Mouse (Mus musculus) layer of hippocampus, adult 2 months (tissue): Measurements from ENCODE around the gene Fntb. TPM values are rescaled to one million over a fixed set of nuclear protein-coding genes. Genes with fewer than 3 reads are reported as not detected.
"Not testable (repeated sequence)": the region's sequence is repeated elsewhere in the genome, so short reads cannot be mapped to it uniquely, and the experiment has no call there.

Experiments
- DNase-seq, 2 experiments: peaks; one replicate each; pipeline ENCODE4 v3.0.0; 2022; ENCODE audit warnings: low spot score in 2 of 2
- H3K27ac ChIP-seq: fragments of 200-600 bp; 2 replicates; pipeline ENCODE4 v1.8.1; 2022
- H3K4me3 ChIP-seq: fragments of 200-600 bp; 2 replicates; pipeline ENCODE4 v1.8.1; 2022; ENCODE audit warnings: mild to moderate bottlenecking
- CTCF ChIP-seq: fragments of 200-600 bp; conservative IDR thresholded peaks from 2 replicates; pipeline ENCODE4 v1.8.1; 2022; ENCODE audit warnings: antibody characterized with exemption, mild to moderate bottlenecking, moderate library complexity
- total RNA-seq, 2 experiments: library from RNA; stranded (reverse); gene quantifications; 2 replicates each; pipeline ENCODE4 v1.2.3; 2021

Gene Fntb
- total RNA-seq, 2 experiments from 2014 or later = 24.8 to 26.2 TPM

DNA sequence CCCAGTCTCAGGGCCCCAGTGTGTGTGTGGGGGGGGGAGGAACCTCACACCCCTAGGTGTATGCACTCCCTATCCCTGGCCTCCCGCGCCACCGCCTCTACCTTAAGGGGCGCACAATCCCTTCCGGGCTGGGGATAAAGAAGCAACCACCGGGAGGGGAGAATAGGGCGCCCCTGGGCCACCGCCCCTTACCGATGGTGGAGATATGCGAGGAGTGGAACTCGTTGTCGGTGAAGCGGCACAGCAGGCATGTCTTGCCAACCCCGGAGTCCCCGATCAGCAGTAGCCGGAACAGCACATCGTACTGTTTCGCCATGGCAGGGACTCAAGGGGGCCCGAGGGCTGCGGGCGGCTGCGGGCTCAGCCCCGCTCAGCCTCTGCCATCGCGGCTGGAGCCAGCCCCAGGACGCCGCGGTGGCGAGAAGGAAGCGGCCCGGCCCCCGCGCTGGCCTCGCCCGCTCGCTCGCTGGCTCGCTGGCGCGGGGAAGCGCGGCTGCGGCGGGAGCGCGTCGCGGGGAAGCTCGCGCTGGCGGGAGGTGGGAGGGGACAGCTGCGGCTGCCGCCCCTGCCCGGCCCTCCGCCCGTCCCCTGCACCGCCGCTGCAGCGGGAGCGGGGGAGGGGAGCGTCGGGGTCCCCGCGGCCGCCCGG lies 56.7 kb downstream of the Fntb start:
- H3K27ac ChIP-seq = peak overlapping the region; percentile 91
- TF ChIP-seq CTCF = no peak
- H3K4me3 ChIP-seq = peak overlapping the region; percentile 79
- no peak for DNase-seq

DNA sequence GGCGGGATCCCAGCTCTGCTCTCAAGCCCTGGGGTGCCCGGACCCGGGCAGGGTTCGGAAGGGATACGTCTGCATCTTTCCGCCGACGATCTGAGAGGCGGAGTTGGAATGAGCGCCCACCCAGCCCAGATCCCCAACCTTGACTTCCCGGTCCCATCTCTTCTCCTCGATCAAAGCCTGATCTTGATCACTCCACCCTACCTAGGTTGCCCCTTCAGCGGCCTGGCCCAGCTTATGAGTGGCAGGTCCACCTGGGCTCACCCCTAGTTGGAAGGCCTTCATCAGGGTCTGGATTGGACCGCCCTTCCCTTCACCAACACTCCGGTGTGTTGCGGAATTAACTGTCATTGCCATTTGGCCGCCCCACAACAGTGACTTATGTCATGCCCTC lies 57.3 kb downstream of the Fntb start, which contains the start of gene Rab15:
Rab15 (minus strand) TSS at position 258 of the 391 bp plus-strand sequence.
- H3K4me3 ChIP-seq = peak within 1 kb of the TSS; percentile 79
- no peak for DNase-seq
- no peak for TF ChIP-seq CTCF

DNA sequence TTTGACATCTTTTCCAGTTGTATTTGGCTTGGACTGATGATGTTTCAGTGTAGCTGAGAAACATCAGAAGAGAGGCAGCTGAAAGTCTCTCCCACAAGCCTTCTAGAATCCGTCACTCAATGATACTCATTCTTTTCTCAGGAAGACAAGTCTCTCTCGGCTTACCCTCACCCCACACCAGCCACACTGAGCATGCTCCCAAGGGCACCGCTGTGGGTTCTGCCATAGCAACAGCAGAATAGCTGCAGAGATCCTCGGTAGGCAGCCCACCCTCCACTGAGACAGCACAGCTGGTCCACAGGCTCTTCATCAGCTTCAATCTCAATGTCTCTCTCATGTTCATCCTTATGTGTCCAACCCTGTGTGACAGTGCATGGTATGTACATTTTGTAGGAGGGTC lies 59.9 kb downstream of the Fntb start:
- Histone ChIP-seq H3K27ac (no peak overlapping the region), H3K4me3 (no peak overlapping the region)
- no peak for DNase-seq
- no peak for TF ChIP-seq CTCF

More for the DNA sequence above, 57.3 kb downstream of the Fntb start, which contains the start of gene Rab15:
- peak within 1 kb of the TSS; percentile 91 for H3K27ac ChIP-seq

DNA sequence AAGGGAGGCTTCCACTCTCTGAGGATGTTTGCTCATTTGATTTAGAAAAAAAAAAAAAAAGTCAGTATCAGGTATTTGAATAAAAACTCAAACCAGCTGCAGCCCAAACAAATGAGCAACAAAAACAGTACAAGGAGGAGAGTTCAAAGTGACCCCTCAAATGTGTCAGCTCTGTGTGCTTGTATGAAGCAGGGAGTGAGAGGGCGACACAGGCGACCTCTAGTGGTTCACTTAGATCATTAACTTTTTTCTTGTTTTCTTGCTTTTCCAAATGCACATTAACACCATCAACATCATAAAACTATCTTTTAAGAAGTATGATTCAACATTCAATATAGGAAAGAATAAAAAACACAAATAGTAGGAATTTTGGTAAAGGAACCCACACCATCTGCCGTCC lies 67.3 kb downstream of the Fntb start:
- no peak overlapping the region for H3K27ac ChIP-seq
- no peak for DNase-seq
- TF ChIP-seq CTCF = peak; percentile 94
- no peak overlapping the region for H3K4me3 ChIP-seq

GRCm38 (mm10) chr12:76837101-76837843 lies 71.9 kb downstream of the Fntb start:
- H3K27ac ChIP-seq = peak overlapping the region; percentile 93
- peak; percentile 85 for TF ChIP-seq CTCF
- peak overlapping the region; percentile 90 for H3K4me3 ChIP-seq
- peak; percentile 97 to 99 for DNase-seq

GRCm38 (mm10) chr12:76837844-76838650 lies 72.7 kb downstream of the Fntb start:
- H3K27ac ChIP-seq = peak overlapping the region; percentile 93
- no peak for DNase-seq
- TF ChIP-seq CTCF = no peak
- H3K4me3 ChIP-seq = peak overlapping the region; percentile 90

- H3K27ac ChIP-seq = no peak overlapping the region
- no peak for DNase-seq
- TF ChIP-seq CTCF = no peak
These were observed 73.9 kb downstream of the Fntb start for GRCm38 (mm10) chr12:76839298-76839697.

DNA sequence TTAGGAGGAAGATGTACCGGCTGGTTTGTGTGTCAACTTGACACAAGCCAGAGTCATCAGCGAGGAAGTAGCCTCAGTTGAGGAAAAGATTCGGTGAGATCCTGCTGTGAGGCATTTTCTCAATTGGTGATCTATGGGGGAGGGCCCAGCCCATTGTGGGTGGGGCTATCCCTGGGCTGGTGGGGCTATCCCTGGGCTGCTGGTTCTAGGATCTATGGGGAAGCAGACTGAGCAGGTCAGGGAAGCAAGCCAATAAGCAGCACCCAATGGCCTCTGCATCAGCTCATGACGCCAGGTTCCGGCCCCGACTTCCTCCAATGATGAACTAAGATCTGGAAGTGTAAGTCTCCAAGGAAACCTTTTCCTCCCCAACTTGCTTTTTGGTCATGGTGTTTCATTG lies 74.7 kb downstream of the Fntb start:
- no peak for TF ChIP-seq CTCF
- Histone ChIP-seq H3K4me3 (no peak overlapping the region), H3K27ac (no peak overlapping the region)
- DNase-seq = no peak

More at GRCm38 (mm10) chr12:76839298-76839697, 73.9 kb downstream of the Fntb start:
- H3K4me3 ChIP-seq = no peak overlapping the region

GRCm38 (mm10) chr12:76844346-76845061 lies 79.1 kb downstream of the Fntb start:
- DNase-seq = no peak
- TF ChIP-seq CTCF = no peak
- no peak overlapping the region for H3K4me3 ChIP-seq
- H3K27ac ChIP-seq = no peak overlapping the region

DNA sequence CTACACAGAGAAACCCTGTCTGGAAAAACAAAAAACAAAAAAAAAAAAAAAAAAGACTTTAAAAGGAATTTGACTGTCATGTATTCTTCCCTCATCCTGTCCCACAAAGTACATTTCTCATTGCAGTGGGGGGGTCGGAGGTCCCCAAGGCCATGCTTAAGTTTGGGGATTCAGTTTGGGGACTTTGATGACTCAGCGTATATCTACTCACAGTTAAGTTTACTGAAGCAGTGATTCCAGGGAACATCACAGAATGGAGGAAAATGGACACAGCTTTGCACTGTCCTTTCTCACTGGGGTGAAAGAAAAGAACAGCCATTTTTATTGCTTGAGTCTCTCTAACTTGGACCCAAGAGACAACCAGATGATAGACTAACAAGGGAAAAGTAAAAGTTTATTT lies 87.0 kb downstream of the Fntb start:
- no peak overlapping the region for H3K4me3 ChIP-seq
- no peak overlapping the region for H3K27ac ChIP-seq
- DNase-seq = no peak
- no peak for TF ChIP-seq CTCF

GRCm38 (mm10) chr12:76853378-76854142 lies 88.2 kb downstream of the Fntb start:
- no peak for DNase-seq
- Histone ChIP-seq H3K4me3 (no peak overlapping the region), H3K27ac (no peak overlapping the region)
- TF ChIP-seq CTCF = no peak

- TF ChIP-seq CTCF = no peak
- H3K4me3 ChIP-seq = no peak overlapping the region
- H3K27ac ChIP-seq = no peak overlapping the region
- no peak for DNase-seq
These were observed 91.7 kb downstream of the Fntb start for GRCm38 (mm10) chr12:76857087-76857486.

- not testable (repeated sequence) for DNase-seq, H3K4me3 ChIP-seq, H3K27ac ChIP-seq
These were observed 93.4 kb downstream of the Fntb start for GRCm38 (mm10) chr12:76858788-76859187.
